ENCODE assay signal across 10 mouse cellular contexts in the genomic region with DNA sequence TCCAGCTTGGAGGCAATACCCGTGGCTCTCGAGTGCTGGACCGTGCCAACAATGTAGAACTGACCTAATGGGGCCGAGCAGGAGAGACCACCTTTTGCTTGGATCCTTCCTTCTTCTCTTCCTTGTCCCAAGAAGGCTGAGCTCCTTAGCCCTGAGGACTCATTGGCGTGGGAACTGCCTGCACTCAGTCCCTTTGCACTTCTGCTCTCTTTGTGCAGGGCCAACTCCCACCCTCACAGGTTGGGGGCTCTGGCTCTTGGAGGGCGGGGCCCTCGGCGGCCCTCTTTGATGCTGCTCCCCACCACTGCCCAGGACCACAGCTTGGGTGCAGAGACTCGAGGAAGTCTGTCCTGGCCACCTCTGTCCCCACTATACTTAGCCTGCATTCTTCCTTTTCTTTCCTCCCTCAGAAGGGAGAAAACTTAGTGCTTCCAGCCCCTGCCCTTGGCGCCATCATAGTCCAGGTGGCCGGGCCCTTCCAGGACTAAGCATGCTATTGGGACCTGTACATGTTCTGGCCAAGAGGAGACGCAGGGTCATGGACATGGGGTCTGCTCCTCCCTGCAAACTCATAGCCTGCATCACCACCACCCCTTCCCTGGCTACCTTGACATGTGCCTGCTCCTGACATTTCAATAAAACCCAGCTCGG. TPM values are rescaled to one million over a fixed set of nuclear protein-coding genes. Genes with fewer than 3 reads are reported as not detected.
DNase-seq lines count a peak whose midpoint lies in the region; ATAC-seq and TF ChIP-seq lines count a peak whose summit lies in the region.
"Had no signal": no experiment of that assay in that cellular context is flagged by ENCODE, and none has a peak within 500 bp of the region (broad histone marks: within the 10 kb centered on the region; RNA-seq: fewer than 3 reads in every experiment).

No protein-coding gene starts in this region.

- peaks cover 21% of the 10 kb centered on the region for H3K4me1 ChIP-seq in lung, embryonic 16.5 days (replicated peaks; ENCODE audit: control insufficient read depth, insufficient read depth, low read length)
- peaks cover 27% of the 10 kb centered on the region for H3K4me1 ChIP-seq in limb, embryonic 12.5 days (replicated peaks)
- H3K4me1 ChIP-seq in neural tube, embryonic 14.5 days (ENCODE audit: control insufficient read depth, insufficient read depth, low read length): peaks cover 26% of the 10 kb centered on the region

- intact Hi-C loops in gastrocnemius, adult 2 months (cut with DNase I): no loop called here

- TF ChIP-seq CTCF in gastrocnemius, adult 2 months (IDR thresholded peaks at IDR 0.05): no peak

- H3K36me3 ChIP-seq in lung, embryonic 16.5 days (ENCODE audit: control insufficient read depth, insufficient read depth, low read length): peaks cover 15% of the 10 kb centered on the region
- H3K36me3 ChIP-seq in limb, embryonic 12.5 days: peaks cover 58% of the 10 kb centered on the region
- H3K36me3 ChIP-seq in neural tube, embryonic 14.5 days (ENCODE audit: control insufficient read depth, insufficient read depth, low read length): peaks cover 6% of the 10 kb centered on the region; the same call in 1 of the 2 replicates

- peak overlapping the region; percentile 3; the same call in 1 of the 2 replicates for H3K9ac ChIP-seq in lung, embryonic 16.5 days (ENCODE audit: low read length)
- peak overlapping the region; percentile 37; the same call in 1 of the 2 replicates for H3K9ac ChIP-seq in limb, embryonic 12.5 days (replicated peaks)
- H3K9ac ChIP-seq in neural tube, embryonic 14.5 days (replicated peaks; ENCODE audit: low read depth, low read length): 0 out of 2 replicates have a peak overlapping the region, but pooled peaks have one; percentile 0

- no peak for DNase-seq in gastrocnemius, adult 2 months
- no peak for DNase-seq in gastrocnemius, postnatal 25 days
- DNase-seq in lung, postnatal 14 days: no peak
- DNase-seq in c-Kit-positive CD71-positive TER-119-positive erythroid progenitor cells, embryonic 14.5 days (ENCODE audit: low spot score): no peak
- DNase-seq in testis, postnatal 14 days (ENCODE audit: low spot score): no peak

- WGBS in lung, embryonic 16.5 days: 83% methylated on average over 13 of the region's 13 CpGs
- WGBS in limb, embryonic 12.5 days: 92% methylated on average over 13 of the region's 13 CpGs
- 96% methylated on average over 13 of the region's 13 CpGs for WGBS in neural tube, embryonic 14.5 days

- no peak for ATAC-seq in lung, embryonic 16.5 days (ENCODE audit: low read depth)
- ATAC-seq in limb, embryonic 12.5 days (ENCODE audit: insufficient number of reproducible peaks, insufficient read depth, low FRiP score, low TSS enrichment, low read depth): no peak
- no peak for ATAC-seq in neural tube, embryonic 14.5 days (ENCODE audit: low read depth)

- H3K27ac ChIP-seq in gastrocnemius, adult 2 months: peak overlapping the region; percentile 98
- H3K27ac ChIP-seq in lung, embryonic 16.5 days (ENCODE audit: low read length): no peak overlapping the region
- H3K27ac ChIP-seq in limb, embryonic 12.5 days: no peak overlapping the region
- no peak overlapping the region for H3K27ac ChIP-seq in neural tube, embryonic 14.5 days (ENCODE audit: low read depth, low read length)
- H3K27ac ChIP-seq: liver, embryonic 14.5 days had no signal

- peak overlapping the region; percentile 99 for H3K4me3 ChIP-seq in gastrocnemius, adult 2 months
- no peak overlapping the region for H3K4me3 ChIP-seq in lung, embryonic 16.5 days (ENCODE audit: low read length)
- peak overlapping the region; percentile 87; the same call in 1 of the 2 replicates for H3K4me3 ChIP-seq in limb, embryonic 12.5 days (replicated peaks)
- H3K4me3 ChIP-seq in neural tube, embryonic 14.5 days (ENCODE audit: low read depth, low read length): no peak overlapping the region

- no peaks in the 10 kb centered on the region for H3K27me3 ChIP-seq in lung, embryonic 16.5 days (ENCODE audit: control insufficient read depth, insufficient read depth, low read depth, low read length)
- no peaks in the 10 kb centered on the region for H3K27me3 ChIP-seq in limb, embryonic 12.5 days
- H3K27me3 ChIP-seq in neural tube, embryonic 14.5 days (ENCODE audit: control insufficient read depth, insufficient read depth, low read length): no peaks in the 10 kb centered on the region

- H3K9me3 ChIP-seq in lung, embryonic 16.5 days (ENCODE audit: control insufficient read depth, low read length): no peaks in the 10 kb centered on the region
- H3K9me3 ChIP-seq in limb, embryonic 12.5 days: no peaks in the 10 kb centered on the region
- no peaks in the 10 kb centered on the region for H3K9me3 ChIP-seq in neural tube, embryonic 14.5 days (ENCODE audit: control insufficient read depth, low read length)

- no peak overlapping the region for H3K4me2 ChIP-seq in lung, embryonic 16.5 days (ENCODE audit: low read depth, low read length)
- H3K4me2 ChIP-seq in limb, embryonic 12.5 days: peak overlapping the region; percentile 73
- H3K4me2 ChIP-seq in neural tube, embryonic 14.5 days (ENCODE audit: low read depth, low read length): peak overlapping the region; percentile 84; the same call in 1 of the 2 replicates

RNA-seq across cellular contexts. Expression of a gene that starts 1.8 kb away (rescaled TPM):
- 10 to 100 TPM; 34.0 to 38.0 TPM for total RNA-seq in gastrocnemius, adult 2 months (2021)
- 10 to 100 TPM; 32.1 to 33.5 TPM for total RNA-seq in gastrocnemius, postnatal 25 days (2021)
- polyA plus RNA-seq in lung, embryonic 16.5 days (2015; fragmentation: Nextera tagmentation; extraction: Ambion mirVana): 20.7 and 28.3 TPM in 2 replicates
- 65.0 and 69.1 TPM in 2 replicates for polyA plus RNA-seq in limb, embryonic 12.5 days (2016; fragmentation: Nextera tagmentation; extraction: Ambion mirVana)
- polyA plus RNA-seq in neural tube, embryonic 14.5 days (2014; fragmentation: Nextera tagmentation; extraction: Ambion mirVana): 57.0 and 67.2 TPM in 2 replicates

RNA-seq across cellular contexts. Expression of a gene that starts 2.0 kb away (rescaled TPM):
- total RNA-seq in gastrocnemius, adult 2 months (2021): 100 to 1,000 TPM; 503 to 688 TPM
- total RNA-seq in gastrocnemius, postnatal 25 days (2021): 100 to 1,000 TPM; 473 to 502 TPM
- polyA plus RNA-seq in lung, embryonic 16.5 days (2015; fragmentation: Nextera tagmentation; extraction: Ambion mirVana): 263 and 265 TPM in 2 replicates
- polyA plus RNA-seq in limb, embryonic 12.5 days (2016; fragmentation: Nextera tagmentation; extraction: Ambion mirVana): 310 and 324 TPM in 2 replicates
- polyA plus RNA-seq in neural tube, embryonic 14.5 days (2014; fragmentation: Nextera tagmentation; extraction: Ambion mirVana): 208 and 254 TPM in 2 replicates

RNA-seq across cellular contexts. Expression of a gene that starts 20.6 kb away (rescaled TPM):
- total RNA-seq in gastrocnemius, adult 2 months (2021): not detected
- not detected for total RNA-seq in gastrocnemius, postnatal 25 days (2021)
- not detected in 2 replicates for polyA plus RNA-seq in lung, embryonic 16.5 days (2015; fragmentation: Nextera tagmentation; extraction: Ambion mirVana)
- not detected in 2 replicates for polyA plus RNA-seq in limb, embryonic 12.5 days (2016; fragmentation: Nextera tagmentation; extraction: Ambion mirVana)
- not detected in 2 replicates for polyA plus RNA-seq in neural tube, embryonic 14.5 days (2014; fragmentation: Nextera tagmentation; extraction: Ambion mirVana)
- polyA plus RNA-seq: intestine, embryonic 14.5 days had no signal

RNA-seq across cellular contexts. Expression of a gene that starts 24.4 kb away (rescaled TPM):
- total RNA-seq in gastrocnemius, adult 2 months (2021): 1 to 10 TPM; 1.3 to 2.7 TPM
- total RNA-seq in gastrocnemius, postnatal 25 days (2021): 1 to 10 TPM in 1 of 2 experiments, not detected in 1; 1.2 TPM
- polyA plus RNA-seq in lung, embryonic 16.5 days (2015; fragmentation: Nextera tagmentation; extraction: Ambion mirVana): 1.3 and 1.5 TPM in 2 replicates
- 0.20 TPM in 2 replicates for polyA plus RNA-seq in limb, embryonic 12.5 days (2016; fragmentation: Nextera tagmentation; extraction: Ambion mirVana)
- not detected in 2 replicates for polyA plus RNA-seq in neural tube, embryonic 14.5 days (2014; fragmentation: Nextera tagmentation; extraction: Ambion mirVana)

RNA-seq across cellular contexts. Expression of a gene that starts 30.9 kb away (rescaled TPM):
- 1 to 10 TPM; 3.9 to 7.2 TPM for total RNA-seq in gastrocnemius, adult 2 months (2021)
- total RNA-seq in gastrocnemius, postnatal 25 days (2021): 1 to 10 TPM; 4.5 to 6.6 TPM
- polyA plus RNA-seq in lung, embryonic 16.5 days (2015; fragmentation: Nextera tagmentation; extraction: Ambion mirVana): 7.5 and 7.7 TPM in 2 replicates
- polyA plus RNA-seq in limb, embryonic 12.5 days (2016; fragmentation: Nextera tagmentation; extraction: Ambion mirVana): 10.4 and 10.8 TPM in 2 replicates
- polyA plus RNA-seq in neural tube, embryonic 14.5 days (2014; fragmentation: Nextera tagmentation; extraction: Ambion mirVana): 8.0 and 11.0 TPM in 2 replicates

Comparison
In these comparisons a context has a peak if more than half of its experiments do, and no peak if none do; other contexts are left out.
1. H3K4me3 ChIP-seq: peak in gastrocnemius, adult 2 months (single experiment) and limb, embryonic 12.5 days (single experiment); none in lung, embryonic 16.5 days (single experiment) and neural tube, embryonic 14.5 days (single experiment).
2. Peak in every context shown above with its lines, with median percentiles within 50 percentile points of each other: H3K9ac ChIP-seq.